ENCODE assay signal across 8 mouse cellular contexts in the genomic region with DNA sequence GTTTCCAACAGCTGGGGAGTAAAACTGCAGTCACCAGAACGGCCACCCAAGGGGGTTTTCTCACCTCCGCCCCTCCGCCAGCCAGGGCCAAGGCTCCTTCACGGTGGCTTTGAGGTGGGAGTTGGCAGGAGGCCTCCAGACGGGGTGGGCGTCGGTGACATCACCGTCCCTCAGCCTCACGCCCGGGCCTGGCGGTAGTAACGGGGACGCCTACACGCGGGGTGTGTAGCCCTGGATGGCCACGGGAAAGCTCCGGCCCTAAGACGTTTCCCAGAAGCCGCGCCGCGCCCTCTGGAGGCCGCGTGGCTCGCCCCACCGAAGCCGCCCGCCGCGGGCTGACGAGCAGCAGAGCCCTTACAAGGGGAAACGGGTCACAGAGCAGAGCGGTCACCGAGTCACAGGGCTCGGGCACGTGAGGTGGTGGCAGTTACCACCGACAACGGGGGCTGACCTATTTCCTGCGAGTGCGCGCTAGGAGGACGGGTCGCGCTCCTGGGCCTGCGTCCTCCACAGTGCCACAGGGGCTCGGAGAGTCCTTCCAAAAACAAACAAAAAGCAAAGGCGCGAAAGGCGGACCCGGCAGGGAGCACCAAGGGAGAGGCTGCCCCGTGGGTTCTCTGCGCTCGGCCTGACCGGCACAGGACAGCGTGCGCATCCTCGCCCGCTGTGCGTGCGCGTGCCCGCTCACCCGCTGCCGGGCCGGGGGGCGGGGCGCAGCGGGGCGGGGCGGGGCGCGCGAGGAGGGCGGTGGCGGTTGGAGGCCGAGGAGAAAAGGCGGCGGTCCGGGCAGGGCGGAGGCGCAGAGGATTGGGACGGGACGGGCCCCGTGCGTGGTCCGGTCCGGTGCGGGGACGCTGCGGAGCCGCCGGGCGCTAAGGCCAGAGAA. TPM values are rescaled to one million over a fixed set of nuclear protein-coding genes. Genes with fewer than 3 reads are reported as not detected.
A peak's percentile ranks its signal among the peaks of the same experiment; 100 is the strongest.
DNase-seq lines count a peak whose midpoint lies in the region; ATAC-seq lines count a peak whose summit lies in the region.

Gene Fbxo30 (plus strand): TSS at position 753 of the 886 bp plus-strand sequence.

- H3K4me3 ChIP-seq in intestine, embryonic 16.5 days (ENCODE audit: low read length), result peak within 1 kb of the TSS; percentile 96

- intact Hi-C loops in left cerebral cortex, postnatal 25 days (cut with DNase I), result loop anchor here (1.0 to 5.0 kb wide), 3 partner anchors 62 to 132 kb away; partner anchors contain the start of genes Epm2a and Shprh

- peak; percentile 96 for ATAC-seq in intestine, embryonic 16.5 days

- H3K4me2 ChIP-seq in intestine, embryonic 16.5 days (ENCODE audit: low read depth, low read length), result peak within 1 kb of the TSS; percentile 82

- H3K9me3 ChIP-seq in intestine, embryonic 16.5 days (ENCODE audit: control insufficient read depth, low read length), result no peaks in the 10 kb centered on the region

- WGBS in intestine, embryonic 16.5 days, result under 1% methylated on average over 79 of the region's 93 CpGs

- H3K27ac ChIP-seq in intestine, embryonic 16.5 days (ENCODE audit: low read length), result peak within 1 kb of the TSS; percentile 98

- H3K9ac ChIP-seq in intestine, embryonic 16.5 days (ENCODE audit: low read depth, low read length), result peak within 1 kb of the TSS; percentile 98

- DNase-seq in adrenal gland, postnatal 10 days, result peak; percentile 95
- DNase-seq in embryo, embryonic 9.5 days (ENCODE audit: extremely low spot score), result peak; percentile 94
- DNase-seq in gastrocnemius, postnatal 4 days (ENCODE audit: low spot score in 2 of 2), result peak; percentile 79 to 91
- DNase-seq in left cerebral cortex, postnatal 25 days (ENCODE audit: low spot score in 2 of 2), result peak; percentile 85 to 90
- peak; percentile 88 for DNase-seq in mesoderm, embryonic 11.5 days (ENCODE audit: low read depth, low spot score)
- DNase-seq in right cerebral cortex, postnatal 25 days, result peak; percentile 91
- peak; percentile 85 to 90 for DNase-seq in urinary bladder, postnatal 36 days (ENCODE audit: low spot score in 2 of 2)

- H3K27me3 ChIP-seq in intestine, embryonic 16.5 days (replicated peaks; ENCODE audit: control insufficient read depth, insufficient read depth, low read length), result no peaks in the 10 kb centered on the region

- no peaks in the 10 kb centered on the region for H3K36me3 ChIP-seq in intestine, embryonic 16.5 days (ENCODE audit: control insufficient read depth, insufficient read depth, low read length)

- peaks cover 7% of the 10 kb centered on the region; the same call in 1 of the 2 replicates for H3K4me1 ChIP-seq in intestine, embryonic 16.5 days (ENCODE audit: control insufficient read depth, insufficient read depth, low read length)

RNA-seq across cellular contexts. Expression of gene Fbxo30, which starts in this region (rescaled TPM):
- total RNA-seq in adrenal gland, postnatal 10 days (2021), result 10 to 100 TPM; 20.6 to 22.2 TPM
- 10 to 100 TPM; 21.2 to 23.5 TPM for total RNA-seq in gastrocnemius, postnatal 4 days (2021)
- polyA plus RNA-seq in intestine, embryonic 16.5 days (2015; fragmentation: Nextera tagmentation; extraction: Ambion mirVana), result 20.2 and 21.2 TPM in 2 replicates
- total RNA-seq in left cerebral cortex, postnatal 25 days (2021), result 1 to 10 TPM; 8.6 to 9.9 TPM

Comparison
In these comparisons a context has a peak if more than half of its experiments do, and no peak if none do; other contexts are left out.
1. Peak in every context shown above with its lines: DNase-seq, ATAC-seq, H3K4me3 ChIP-seq and H3K27ac ChIP-seq.